Mouse (Mus musculus): ENCODE data around the gene Lenep.

DNA sequence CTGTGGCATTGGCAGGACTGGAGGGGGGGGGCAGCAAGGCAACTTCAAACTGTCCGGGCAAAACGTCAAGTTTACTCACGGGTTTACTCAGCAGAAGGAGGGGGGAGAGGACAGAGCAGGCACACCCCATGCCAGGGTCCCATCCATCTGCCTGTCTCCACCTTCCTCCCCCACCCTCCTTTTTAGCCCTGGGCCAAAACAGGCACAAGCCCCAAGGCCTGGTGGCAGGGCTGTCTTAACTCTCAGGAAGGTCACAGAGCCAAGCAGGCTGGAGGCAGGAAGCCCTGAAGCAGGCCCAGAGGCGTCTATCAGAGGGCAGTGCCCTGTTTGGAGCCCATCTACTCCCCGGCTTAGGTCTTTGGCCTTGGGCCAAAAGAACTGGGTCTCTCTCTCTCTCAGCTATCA, 12.5 kb downstream of the Lenep start:
- TF ChIP-seq POLR2A (IDR thresholded peaks at IDR 0.05; ENCODE audit: extremely low read depth, insufficient read depth, low read length) (no peak), CTCF (IDR thresholded peaks at IDR 0.05; ENCODE audit: low read depth, low read length) (no peak)

Data from liver, adult 2 months (tissue).